Mouse (Mus musculus) lung, postnatal 36 days (tissue): ENCODE measurements around the gene Mcam.
A peak's percentile ranks its signal among the peaks of the same experiment; 100 is the strongest.

ENCODE experiments used
- DNase-seq: peaks from one replicate; pipeline ENCODE4 v3.0.0; 2022; ENCODE audit warnings: mixed read lengths

Mcam gene

DNA sequence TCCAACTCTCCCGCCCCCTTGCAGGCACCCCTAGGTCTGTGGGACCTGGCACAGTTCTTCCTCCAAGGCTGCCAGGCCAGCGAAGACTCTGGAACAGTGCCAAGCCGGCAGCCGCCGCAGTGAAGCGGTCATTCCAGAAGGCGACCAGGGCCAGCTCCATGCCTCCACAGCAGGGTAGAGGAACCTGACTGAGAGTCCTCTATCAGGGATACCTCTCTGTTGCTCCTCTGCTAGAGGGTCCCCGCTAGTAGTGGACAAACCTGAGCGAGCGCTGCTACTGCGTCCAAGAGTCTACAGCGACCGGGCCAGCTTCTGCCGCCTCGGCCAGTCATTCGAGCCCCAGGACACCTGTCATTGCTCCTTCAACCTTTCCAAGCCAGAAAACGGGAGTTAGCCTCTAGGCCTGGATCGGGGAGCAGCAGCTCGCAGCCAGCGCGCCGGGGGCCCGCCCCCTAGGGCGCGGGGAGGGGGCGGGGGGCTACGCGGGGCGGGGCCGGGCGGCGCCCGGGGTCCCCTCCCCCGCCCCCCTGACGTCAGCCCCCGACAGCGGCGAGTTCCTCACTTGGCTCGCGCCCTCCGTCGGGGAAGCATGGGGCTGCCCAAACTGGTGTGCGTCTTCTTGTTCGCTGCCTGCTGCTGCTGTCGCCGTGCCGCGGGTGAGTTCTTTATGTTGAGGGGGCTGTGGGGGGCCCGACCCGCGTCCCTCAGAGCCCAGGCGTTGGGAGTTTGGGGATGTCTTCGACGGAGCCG is at the start of gene Mcam:
Mcam (plus strand) TSS at position 369 of the 750 bp plus-strand sequence.
- peak; percentile 76 for DNase-seq

DNA sequence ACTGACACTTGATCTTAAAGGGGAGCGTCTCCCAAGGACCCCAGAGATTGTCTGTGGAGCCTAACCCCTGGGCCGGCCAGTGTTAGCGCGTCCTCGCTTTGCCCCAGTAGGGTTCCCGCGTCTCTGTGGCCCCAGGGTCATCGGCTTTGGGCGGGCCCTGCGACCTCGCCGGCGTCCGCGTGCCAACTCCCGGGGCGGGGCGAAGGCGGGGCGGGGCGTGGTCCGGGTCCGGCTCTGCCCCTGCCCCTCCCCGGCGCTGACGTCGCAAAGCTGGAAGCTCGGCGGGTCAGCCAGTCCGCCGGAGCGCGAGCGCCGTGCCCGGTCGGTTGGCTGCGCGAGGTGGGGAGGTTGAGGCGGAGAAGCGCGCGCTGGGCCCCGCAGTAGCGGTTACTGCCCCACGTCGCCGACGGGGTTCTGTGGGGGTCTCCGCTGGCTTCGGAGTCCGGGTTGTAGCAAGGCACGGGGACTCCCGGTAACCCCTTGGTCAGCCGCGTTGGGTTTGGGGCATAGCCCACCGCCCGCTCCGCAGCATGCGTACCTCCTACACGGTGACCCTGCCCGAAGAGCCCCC is 49.5 kb upstream of the Mcam start:
- DNase-seq, result peak; percentile 97

DNA sequence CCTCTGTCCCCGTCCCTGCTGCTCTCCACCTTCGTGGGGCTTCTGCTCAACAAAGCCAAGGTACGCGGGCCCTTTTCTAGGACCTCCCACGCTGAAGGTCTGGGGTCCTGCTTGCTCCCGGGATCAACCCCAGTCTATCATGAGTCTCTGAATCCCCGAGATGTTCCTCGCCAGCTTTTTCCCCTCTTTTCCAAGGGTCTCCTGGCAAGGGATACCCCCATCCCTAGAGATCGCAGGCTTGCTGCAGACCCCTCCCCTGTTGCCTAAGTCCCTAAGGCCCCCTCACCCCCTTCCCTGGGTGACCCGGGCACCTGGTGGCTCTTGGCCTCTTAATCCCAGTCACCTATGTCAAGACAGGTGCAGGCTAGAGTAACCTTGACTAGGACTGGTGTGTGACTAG is 49.0 kb upstream of the Mcam start:
- DNase-seq, result no peak

DNA sequence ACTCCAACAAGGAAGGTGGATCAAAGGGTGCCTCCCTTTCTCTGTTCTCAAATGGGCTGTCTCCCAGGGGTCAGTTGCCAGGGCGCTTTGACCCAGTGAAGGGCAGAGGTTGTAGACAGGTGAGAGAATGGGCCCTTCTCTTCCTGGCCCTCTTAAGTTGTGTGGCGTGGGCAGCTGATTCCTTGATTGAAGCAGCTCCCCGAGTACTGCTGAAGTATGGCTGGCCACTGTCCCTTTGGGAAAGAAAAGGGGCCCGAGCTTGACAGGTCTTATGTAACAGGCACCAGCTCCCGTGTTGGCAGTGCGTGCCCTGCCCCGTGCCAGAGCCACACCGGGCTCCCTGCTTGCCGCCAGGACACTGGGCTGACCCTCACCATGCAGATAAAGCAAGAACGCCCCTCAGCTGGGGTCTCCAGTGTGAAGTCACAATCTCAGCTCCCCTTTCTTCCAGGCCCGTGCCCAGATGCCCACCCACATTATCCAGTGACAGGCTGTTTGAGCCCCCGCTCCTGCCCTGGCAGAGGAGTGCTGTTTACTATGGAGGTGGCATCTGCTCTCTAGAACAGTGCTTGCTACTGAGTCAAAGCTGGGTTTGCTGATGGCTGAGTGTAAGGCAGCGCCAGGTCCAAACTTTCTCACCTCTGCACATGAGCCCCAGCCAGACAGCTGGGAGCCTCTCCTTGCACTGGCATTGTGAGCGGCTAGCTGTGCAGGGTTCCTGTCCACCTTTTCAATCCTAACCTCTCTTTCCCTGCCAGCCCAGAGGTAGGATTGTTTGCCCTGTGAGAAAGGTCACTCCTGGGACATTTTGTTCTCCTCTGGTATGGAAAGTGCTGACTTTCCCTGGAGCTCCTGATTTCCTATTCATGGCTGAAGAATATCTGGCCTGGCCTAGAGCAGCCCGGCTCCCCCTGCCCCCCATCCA is 48.3 kb upstream of the Mcam start:
- DNase-seq, result peak; percentile 71

DNA sequence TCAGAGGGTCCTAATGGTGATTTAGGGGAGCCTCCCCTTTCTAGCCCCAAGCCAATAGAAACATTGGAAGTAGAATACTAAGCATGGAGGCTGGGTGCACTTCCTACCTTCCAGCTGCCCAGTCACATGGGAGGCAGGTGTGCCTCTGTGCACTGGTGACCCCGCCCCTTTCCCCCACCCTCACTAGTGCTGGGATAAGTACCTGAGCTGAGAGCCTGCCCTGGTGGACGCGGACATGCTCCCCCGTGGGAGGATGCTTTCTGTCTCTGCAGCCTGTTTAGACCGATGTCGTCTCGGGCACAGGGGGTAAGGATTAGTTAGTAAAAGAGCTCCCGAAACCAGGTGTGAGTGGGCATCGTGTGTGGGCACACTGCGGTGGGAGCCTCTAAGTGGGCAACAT is 47.3 kb upstream of the Mcam start:
- DNase-seq, result no peak

DNA sequence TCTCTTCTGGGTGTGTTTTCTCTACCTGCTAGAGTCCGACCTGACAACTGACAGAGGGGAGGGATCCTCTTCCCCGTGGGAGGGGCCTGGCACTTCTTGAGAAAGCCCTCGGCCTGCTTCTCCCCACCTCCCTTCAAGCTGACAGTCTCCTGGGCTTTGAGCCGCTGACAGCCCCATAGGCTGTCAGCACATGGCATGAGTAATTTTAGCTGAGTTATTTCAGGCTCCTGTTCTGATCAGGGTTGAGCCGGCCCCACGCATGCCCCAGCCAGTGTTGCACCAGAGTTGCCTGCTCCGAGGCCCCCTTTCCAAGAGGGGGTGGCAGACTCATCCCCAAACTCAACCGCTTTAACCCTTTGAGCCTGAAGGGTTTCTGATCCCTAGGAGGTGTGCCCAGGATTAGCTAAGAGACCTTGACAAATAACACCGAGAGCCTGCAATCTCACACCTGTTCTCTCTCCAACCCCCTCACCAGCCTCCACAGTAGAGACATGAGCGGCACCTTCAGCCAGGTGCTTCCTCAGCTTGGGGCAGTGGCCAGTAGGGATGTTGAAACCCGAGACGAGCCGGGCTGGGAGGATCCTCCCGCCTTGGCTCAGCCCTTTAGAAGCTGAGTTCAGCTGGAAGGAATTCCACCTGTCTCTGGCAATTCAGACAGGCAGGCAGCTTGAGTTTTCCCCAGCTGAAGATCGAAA is 46.4 kb upstream of the Mcam start:
- DNase-seq, result no peak

DNA sequence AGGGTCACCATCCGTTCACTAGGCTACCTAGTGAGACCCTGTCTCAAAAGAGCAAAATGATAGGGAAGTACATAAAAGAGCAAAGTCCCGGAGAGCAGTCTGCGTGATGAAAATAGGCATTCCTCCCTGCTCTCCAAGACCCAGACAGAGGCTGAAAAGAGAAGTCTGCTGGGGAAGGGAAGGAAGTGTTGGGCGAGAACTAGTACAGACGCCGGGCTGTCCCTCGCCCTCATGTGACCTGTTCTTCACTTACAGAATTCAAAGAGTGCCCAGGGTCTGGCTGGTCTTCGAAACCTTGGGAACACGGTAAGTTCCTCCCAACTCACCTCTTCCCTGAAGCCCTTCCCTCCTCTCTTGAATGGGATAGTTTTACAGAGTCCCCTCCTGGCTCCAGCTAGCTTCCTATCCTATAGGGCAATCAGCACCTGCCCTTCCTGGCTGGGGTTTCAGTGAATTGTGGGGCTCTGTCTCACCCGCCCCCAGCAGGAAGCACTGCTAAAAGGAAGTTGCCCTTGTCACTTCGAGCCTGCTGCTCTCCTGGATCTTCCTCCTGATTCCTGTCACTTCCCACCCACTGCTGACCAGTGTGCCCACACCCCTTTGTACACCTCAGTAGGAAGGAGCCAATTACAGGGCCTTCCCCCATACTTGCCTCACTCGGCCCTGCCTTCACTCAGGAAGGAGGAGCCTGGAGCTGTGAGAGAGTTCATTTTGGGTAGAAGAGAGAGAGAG is 45.2 kb upstream of the Mcam start:
- peak; percentile 58 for DNase-seq

DNA sequence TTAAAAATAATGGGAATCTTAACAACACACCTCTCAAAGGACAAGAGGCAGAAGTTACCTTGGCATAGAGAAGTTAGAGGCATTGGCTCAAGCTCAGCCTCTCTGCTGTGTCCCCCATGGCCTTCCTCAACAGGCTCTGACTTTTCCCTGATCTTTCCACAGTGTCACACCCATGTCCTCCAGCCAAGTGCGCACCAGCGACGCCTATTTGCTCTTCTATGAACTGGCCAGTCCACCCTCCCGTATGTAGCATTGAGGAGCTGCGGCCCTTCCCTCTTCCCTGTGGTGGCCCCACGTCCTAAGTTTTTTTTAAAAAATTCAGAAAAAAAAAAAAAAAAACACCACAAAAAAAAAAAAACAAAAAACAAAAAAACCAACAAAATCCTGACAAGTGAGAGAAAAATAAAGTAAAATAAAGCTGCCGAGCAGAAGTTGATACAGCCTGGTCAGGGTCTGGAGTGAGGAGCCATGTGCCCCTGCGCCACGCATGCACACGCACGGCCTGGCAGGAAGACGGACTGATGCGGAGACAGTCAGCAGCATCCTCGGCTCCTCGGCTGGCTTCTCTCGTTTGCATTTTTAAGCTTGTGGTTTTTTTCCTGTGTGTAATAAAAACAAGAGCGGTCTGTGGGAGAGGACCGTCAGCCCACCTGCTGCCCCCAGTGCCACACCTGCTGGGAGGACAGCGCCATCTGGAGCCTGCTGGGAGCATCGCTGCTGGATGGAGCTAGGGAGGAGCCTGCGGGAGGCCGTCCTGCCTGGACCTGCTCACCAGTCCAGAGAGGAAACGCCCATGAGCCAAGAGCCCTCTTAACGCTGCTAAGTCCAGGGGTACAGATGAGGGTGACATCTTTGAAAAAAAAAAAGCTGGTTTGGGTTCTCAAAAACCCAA is 40.4 kb upstream of the Mcam start:
- DNase-seq, result peak; percentile 85

GRCm38 (mm10) chr9:44094737-44095136 is 39.5 kb upstream of the Mcam start:
- DNase-seq, result no peak

DNA sequence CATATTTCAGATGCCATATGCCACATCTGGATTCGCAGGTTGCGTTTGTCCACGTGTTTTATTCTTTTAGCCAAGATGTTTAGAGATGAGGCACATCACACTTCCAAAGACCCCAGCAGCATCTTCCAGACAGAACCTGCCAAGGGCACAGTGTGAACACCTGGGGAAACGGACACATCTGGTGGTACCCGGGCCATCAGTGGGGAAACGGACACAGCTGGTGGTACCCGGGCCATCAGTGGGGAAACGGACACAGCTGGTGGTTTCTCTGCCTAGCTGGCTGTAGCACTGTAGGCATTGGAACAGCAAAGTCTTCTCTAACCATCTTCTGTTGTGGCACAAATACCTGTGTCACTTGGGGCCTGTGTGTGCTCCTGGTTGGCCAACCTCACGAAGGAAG is 38.5 kb upstream of the Mcam start:
- no peak for DNase-seq

GRCm38 (mm10) chr9:44096536-44096935 is 37.7 kb upstream of the Mcam start:
- DNase-seq, result no peak

- DNase-seq, result no peak
Observed at GRCm38 (mm10) chr9:44101490-44101889, 32.8 kb upstream of the Mcam start, which contains the start of gene Mfrp. Gene Mfrp (plus strand): TSS chr9:44101729.

- DNase-seq, result no peak
Observed at GRCm38 (mm10) chr9:44104881-44105280, 29.4 kb upstream of the Mcam start.

GRCm38 (mm10) chr9:44105781-44106180 is 28.5 kb upstream of the Mcam start:
- DNase-seq, result no peak

- no peak for DNase-seq
Observed at GRCm38 (mm10) chr9:44106182-44106581, 28.1 kb upstream of the Mcam start.

DNA sequence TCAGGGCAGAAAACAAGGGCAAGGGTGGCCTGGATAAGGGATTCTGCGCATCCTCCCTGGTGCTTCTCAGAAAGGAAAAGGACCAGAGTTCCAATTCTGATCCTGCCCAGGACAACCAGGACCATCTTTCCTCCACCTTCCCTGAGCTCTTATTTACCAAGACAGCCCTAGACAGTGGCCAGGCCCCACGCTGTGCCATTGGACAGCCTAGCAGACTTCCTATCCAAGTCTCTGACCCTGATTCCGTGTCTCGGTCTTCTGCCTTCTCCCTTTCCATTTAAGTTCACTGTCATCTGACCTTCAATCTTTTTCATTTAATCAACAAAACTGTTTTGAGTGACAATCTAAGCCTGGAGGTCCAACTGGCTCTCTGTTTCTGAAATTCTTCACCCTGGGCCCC is 27.7 kb upstream of the Mcam start:
- DNase-seq, result no peak

DNA sequence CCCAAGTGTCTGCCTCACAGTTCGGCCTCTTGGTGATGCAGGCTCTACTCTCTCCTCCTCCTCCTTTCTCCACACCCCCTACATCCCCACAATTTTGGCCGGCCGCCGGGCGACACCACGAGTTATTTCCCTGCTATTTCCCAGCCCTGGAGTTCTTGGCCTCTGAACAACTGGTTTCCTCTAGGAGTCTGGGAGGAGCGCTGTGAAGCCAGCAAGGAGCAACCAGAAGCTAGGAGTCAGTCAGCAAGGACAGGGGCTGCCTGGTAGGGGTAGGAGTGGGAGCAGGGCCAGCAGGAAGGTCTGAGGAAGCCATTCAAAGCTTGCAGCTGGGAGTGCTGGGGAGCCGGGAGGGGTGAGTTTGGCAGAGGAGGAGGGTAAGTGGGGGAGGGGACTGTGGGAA is 27.2 kb upstream of the Mcam start, which contains the start of gene C1qtnf5:
C1qtnf5 (plus strand) TSS at position 136 of the 400 bp plus-strand sequence.
- peak; percentile 90 for DNase-seq

GRCm38 (mm10) chr9:44107557-44108179 is 26.6 kb upstream of the Mcam start:
- no peak for DNase-seq

DNA sequence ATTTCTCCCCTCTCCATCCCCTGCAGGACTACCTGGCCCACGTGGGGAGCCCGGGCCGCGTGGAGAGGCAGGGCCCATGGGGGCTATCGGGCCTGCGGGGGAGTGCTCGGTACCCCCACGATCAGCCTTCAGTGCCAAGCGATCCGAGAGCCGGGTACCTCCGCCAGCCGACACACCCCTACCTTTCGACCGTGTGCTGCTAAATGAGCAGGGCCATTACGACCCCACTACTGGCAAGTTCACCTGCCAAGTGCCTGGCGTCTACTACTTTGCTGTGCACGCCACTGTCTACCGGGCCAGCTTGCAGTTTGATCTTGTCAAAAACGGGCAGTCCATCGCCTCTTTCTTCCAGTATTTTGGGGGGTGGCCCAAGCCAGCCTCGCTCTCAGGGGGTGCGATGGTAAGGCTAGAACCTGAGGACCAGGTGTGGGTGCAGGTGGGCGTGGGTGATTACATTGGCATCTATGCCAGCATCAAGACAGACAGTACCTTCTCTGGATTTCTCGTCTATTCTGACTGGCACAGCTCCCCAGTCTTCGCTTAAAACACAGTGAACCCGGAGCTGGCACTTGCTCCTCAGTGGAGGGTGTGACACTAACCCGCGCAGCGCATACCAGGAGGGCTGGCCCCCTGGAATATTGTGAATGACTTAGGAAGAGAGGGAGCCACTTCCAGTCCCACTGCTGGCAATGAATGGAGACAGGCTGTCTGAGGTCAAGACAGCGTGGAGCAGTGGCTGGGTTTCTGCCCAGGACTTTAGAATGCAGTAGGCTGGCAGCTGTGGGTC is 25.8 kb upstream of the Mcam start:
- DNase-seq, result no peak
